8 mouse cellular contexts compared by ENCODE assay signal in genomic region chr11:73018471-73019146, GRCm38 (mm10). TPM values are rescaled to one million over a fixed set of nuclear protein-coding genes. Genes with fewer than 3 reads are reported as not detected.
DNase-seq lines count a peak whose midpoint lies in the region; ATAC-seq and TF ChIP-seq lines count a peak whose summit lies in the region.

TSS of gene Camkk1 (plus strand) at chr11:73019008.

- H3K4me2 ChIP-seq in embryonic facial prominence, embryonic 15.5 days (replicated peaks): peak within 1 kb of the TSS; percentile 97
- H3K4me2 ChIP-seq in heart, embryonic 11.5 days: peak within 1 kb of the TSS; percentile 98
- H3K4me2 ChIP-seq in kidney, embryonic 15.5 days: peak within 1 kb of the TSS; percentile 99
- H3K4me2 ChIP-seq in limb, embryonic 15.5 days: peak within 1 kb of the TSS; percentile 92

- no peak for TF ChIP-seq CTCF in C2C12 (IDR thresholded peaks at IDR 0.05; ENCODE audit: control insufficient read depth, insufficient read depth, insufficient read length)
- no peak for TF ChIP-seq CTCF in bone marrow macrophage, adult 2 months (IDR thresholded peaks at IDR 0.05; ENCODE audit: low read depth, low read length)

- H3K27me3 ChIP-seq in C2C12 (ENCODE audit: control insufficient read depth, insufficient read depth, insufficient read length): no peaks in the 10 kb centered on the region
- H3K27me3 ChIP-seq in embryonic facial prominence, embryonic 15.5 days: peaks cover 14% of the 10 kb centered on the region; the same call in 1 of the 2 replicates
- H3K27me3 ChIP-seq in heart, embryonic 11.5 days (ENCODE audit: control insufficient read depth, insufficient read depth, low read length): peaks cover 42% of the 10 kb centered on the region
- H3K27me3 ChIP-seq in kidney, embryonic 15.5 days: peaks cover 48% of the 10 kb centered on the region
- peaks cover 20% of the 10 kb centered on the region for H3K27me3 ChIP-seq in limb, embryonic 15.5 days

- TF ChIP-seq POLR2A in bone marrow macrophage, adult 2 months (IDR thresholded peaks at IDR 0.05; ENCODE audit: borderline replicate concordance, low read depth, low read length): no peak

- ATAC-seq in embryonic facial prominence, embryonic 15.5 days (ENCODE audit: insufficient number of reproducible peaks, low FRiP score, low TSS enrichment, low read depth): peak; percentile 94
- peak; percentile 92 for ATAC-seq in heart, embryonic 11.5 days (replicated peaks; ENCODE audit: insufficient number of reproducible peaks, low FRiP score, low TSS enrichment)
- peak; percentile 96 for ATAC-seq in kidney, embryonic 15.5 days (replicated peaks; ENCODE audit: low FRiP score)
- peak; percentile 92 for ATAC-seq in limb, embryonic 15.5 days (ENCODE audit: insufficient number of reproducible peaks, low FRiP score, low TSS enrichment, low read depth)

- peaks cover 16% of the 10 kb centered on the region for H3K79me2 ChIP-seq in C2C12 (ENCODE audit: control insufficient read depth, insufficient read depth)

- peak within 1 kb of the TSS; percentile 37 for H3K9ac ChIP-seq in embryonic facial prominence, embryonic 15.5 days
- H3K9ac ChIP-seq in heart, embryonic 11.5 days (ENCODE audit: low read depth, low read length): peak within 1 kb of the TSS; percentile 70
- peak within 1 kb of the TSS; percentile 51 for H3K9ac ChIP-seq in kidney, embryonic 15.5 days
- peak within 1 kb of the TSS; percentile 44 for H3K9ac ChIP-seq in limb, embryonic 15.5 days

- H3K4me1 ChIP-seq in bone marrow macrophage, adult 2 months (ENCODE audit: control insufficient read depth, insufficient read depth, low read length): no peaks in the 10 kb centered on the region
- H3K4me1 ChIP-seq in embryonic facial prominence, embryonic 15.5 days: peaks cover 35% of the 10 kb centered on the region
- H3K4me1 ChIP-seq in heart, embryonic 11.5 days (ENCODE audit: control insufficient read depth, insufficient read depth, low read length): peaks cover 6% of the 10 kb centered on the region
- peaks cover 23% of the 10 kb centered on the region for H3K4me1 ChIP-seq in kidney, embryonic 15.5 days
- peaks cover 44% of the 10 kb centered on the region for H3K4me1 ChIP-seq in limb, embryonic 15.5 days

- peak within 1 kb of the TSS; percentile 81 for H3ac ChIP-seq in C2C12 (ENCODE audit: control insufficient read depth, insufficient read length, low read depth)

- peak within 1 kb of the TSS; percentile 49 for H3K4me3 ChIP-seq in C2C12 (ENCODE audit: insufficient read depth, poor library complexity, severe bottlenecking)
- peak within 1 kb of the TSS; percentile 34 for H3K4me3 ChIP-seq in bone marrow macrophage, adult 2 months (ENCODE audit: insufficient read depth, low read length)
- peak within 1 kb of the TSS; percentile 60 for H3K4me3 ChIP-seq in embryonic facial prominence, embryonic 15.5 days (replicated peaks)
- peak within 1 kb of the TSS; percentile 54 for H3K4me3 ChIP-seq in heart, embryonic 11.5 days (ENCODE audit: low read depth, low read length)
- H3K4me3 ChIP-seq in kidney, embryonic 15.5 days (replicated peaks): peak within 1 kb of the TSS; percentile 70
- H3K4me3 ChIP-seq in limb, embryonic 15.5 days: peak within 1 kb of the TSS; percentile 61

- H3K9me3 ChIP-seq in embryonic facial prominence, embryonic 15.5 days (replicated peaks): no peaks in the 10 kb centered on the region
- H3K9me3 ChIP-seq in heart, embryonic 11.5 days (replicated peaks; ENCODE audit: control insufficient read depth, low read length): no peaks in the 10 kb centered on the region
- no peaks in the 10 kb centered on the region for H3K9me3 ChIP-seq in kidney, embryonic 15.5 days (replicated peaks)
- no peaks in the 10 kb centered on the region for H3K9me3 ChIP-seq in limb, embryonic 15.5 days

- H3K79me3 ChIP-seq in C2C12 (ENCODE audit: low read depth): no peaks in the 10 kb centered on the region

- H3K27ac ChIP-seq in bone marrow macrophage, adult 2 months (ENCODE audit: insufficient read depth, low read depth, low read length): no peak within 1 kb of the TSS
- peak within 1 kb of the TSS; percentile 68 for H3K27ac ChIP-seq in embryonic facial prominence, embryonic 15.5 days (replicated peaks)
- no peak within 1 kb of the TSS for H3K27ac ChIP-seq in heart, embryonic 11.5 days (ENCODE audit: low read depth, low read length)
- no peak within 1 kb of the TSS for H3K27ac ChIP-seq in kidney, embryonic 15.5 days
- no peak within 1 kb of the TSS for H3K27ac ChIP-seq in limb, embryonic 15.5 days

- under 1% methylated on average over 57 of the region's 57 CpGs for WGBS in embryonic facial prominence, embryonic 15.5 days
- under 1% methylated on average over 57 of the region's 57 CpGs for WGBS in heart, embryonic 11.5 days (ENCODE audit: insufficient replicate concordance)
- WGBS in kidney, embryonic 15.5 days: 2% methylated on average over 57 of the region's 57 CpGs
- WGBS in limb, embryonic 15.5 days: under 1% methylated on average over 56 of the region's 57 CpGs

- peak; percentile 38 to 76 for DNase-seq in monocyte, adult 2 months (ENCODE audit: low read depth in 1 of 2, low spot score in 2 of 2)
- peak; percentile 69 to 72 for DNase-seq in spleen, postnatal 14 days (ENCODE audit: low spot score in 2 of 2)

- H3K36me3 ChIP-seq in C2C12 (ENCODE audit: control insufficient read depth, insufficient read depth): no peaks in the 10 kb centered on the region
- H3K36me3 ChIP-seq in embryonic facial prominence, embryonic 15.5 days: no peaks in the 10 kb centered on the region
- no peaks in the 10 kb centered on the region for H3K36me3 ChIP-seq in heart, embryonic 11.5 days (ENCODE audit: control insufficient read depth, insufficient read depth, low read length)
- no peaks in the 10 kb centered on the region for H3K36me3 ChIP-seq in kidney, embryonic 15.5 days
- no peaks in the 10 kb centered on the region for H3K36me3 ChIP-seq in limb, embryonic 15.5 days

TF ChIP-seq in C2C12, 6 proteins besides CTCF, POLR2A, EP300 and RAD21:
- TF ChIP-seq USF1 (IDR thresholded peaks at IDR 0.05; ENCODE audit: low read depth) (no peak), MYOD1 (IDR thresholded peaks at IDR 0.05; ENCODE audit: control insufficient read depth, insufficient read length, low read depth) (no peak), MAX (IDR thresholded peaks at IDR 0.05) (no peak), MYOG (IDR thresholded peaks at IDR 0.05; ENCODE audit: control insufficient read depth, extremely low read depth, insufficient read length) (no peak), FOSL1 (IDR thresholded peaks at IDR 0.05; ENCODE audit: insufficient read depth, low read length, poor library complexity, severe bottlenecking) (no peak), CEBPB (IDR thresholded peaks at IDR 0.05; ENCODE audit: low read depth) (no peak)

RNA-seq across cellular contexts. Expression of gene Camkk1, which starts in this region (rescaled TPM):
- polyA plus RNA-seq in C2C12 (2012; fragmentation: generic; extraction: Trizol): 7.7 TPM
- not detected in 2 replicates for polyA plus RNA-seq in bone marrow macrophage, adult 2 months (2012; ENCODE audit: insufficient read depth, insufficient read length, missing spikeins)
- 11.4 and 12.0 TPM in 2 replicates for polyA plus RNA-seq in embryonic facial prominence, embryonic 15.5 days (2015; fragmentation: Nextera tagmentation; extraction: Ambion mirVana)
- polyA plus RNA-seq in heart, embryonic 11.5 days (2014; fragmentation: Nextera tagmentation; extraction: Ambion mirVana): 1.3 and 1.5 TPM in 2 replicates
- polyA plus RNA-seq in kidney, embryonic 15.5 days (2015; fragmentation: Nextera tagmentation; extraction: Ambion mirVana): 6.7 and 9.2 TPM in 2 replicates
- polyA plus RNA-seq in limb, embryonic 15.5 days (2015; fragmentation: Nextera tagmentation; extraction: Ambion mirVana): 12.0 and 13.2 TPM in 2 replicates
